Mouse (Mus musculus) midbrain, embryonic 13.5 days (tissue): ENCODE data around the gene Slc37a2. TPM values are rescaled to one million over a fixed set of nuclear protein-coding genes. Genes with fewer than 3 reads are reported as not detected.

Source experiments
- polyA plus RNA-seq: library from polyadenylated mRNA; unstranded; fragments of >200 nt; fragmentation: Nextera tagmentation; extraction: Ambion mirVana; gene quantifications from 2 replicates; pipeline ENCODE4 v1.2.1, GENCODE M21; 2015

The Slc37a2 gene
- polyA plus RNA-seq, 1 experiment from 2014 or later, result 0.96 TPM

Other genes starting within 250 kb of the Slc37a2 start
- 30.1 and 33.1 TPM in 2 replicates for gene Pknox2, start 108.3 kb downstream of the Slc37a2 start, polyA plus RNA-seq
- 11.4 and 12.7 TPM in 2 replicates for gene Tmem218, start 47.5 kb downstream of the Slc37a2 start, polyA plus RNA-seq
- gene Ccdc15, start 92.7 kb upstream of the Slc37a2 start, polyA plus RNA-seq, result 10.8 and 10.9 TPM in 2 replicates
- gene Hepacam, start 111.6 kb upstream of the Slc37a2 start, polyA plus RNA-seq, result 2.2 and 2.5 TPM in 2 replicates
- gene Robo4, start 146.2 kb upstream of the Slc37a2 start, polyA plus RNA-seq, result 4.0 and 4.9 TPM in 2 replicates
- 20.5 and 22.4 TPM in 2 replicates for gene Robo3, start 177.5 kb upstream of the Slc37a2 start, polyA plus RNA-seq
- gene Msantd2, start 233.6 kb upstream of the Slc37a2 start, polyA plus RNA-seq, result 36.5 and 39.5 TPM in 2 replicates